Mouse (Mus musculus) neural tube, embryonic 15.5 days (tissue): ENCODE measurements around the gene Elovl1. TPM values are rescaled to one million over a fixed set of nuclear protein-coding genes. Genes with fewer than 3 reads are reported as not detected.
A peak's percentile ranks its signal among the peaks of the same experiment; 100 is the strongest.

Source experiments
- ATAC-seq: fragments of 200-750 bp; cut with Nextera tagmentation; 2 replicates; pipeline ENCODE4 v1.8.0; 2017; ENCODE audit warnings: mild to moderate bottlenecking, moderate TSS enrichment, moderate library complexity; ENCODE audit not compliant: low FRiP score
- H3K27ac ChIP-seq: fragments of 300-500 bp; sonication (generic); replicated peaks from 2 replicates; pipeline ENCODE4 v1.5.1; 2015; ENCODE audit warnings: mild to moderate bottlenecking, inconsistent platforms
- H3K27me3 ChIP-seq: fragments of 300-500 bp; sonication (generic); replicated peaks from 2 replicates; pipeline ENCODE4 v1.6.1; 2015; ENCODE audit warnings: inconsistent platforms
- H3K36me3 ChIP-seq: fragments of 300-500 bp; sonication (generic); 2 replicates; pipeline ENCODE4 v1.6.1; 2015; ENCODE audit warnings: inconsistent platforms
- H3K4me1 ChIP-seq: fragments of 300-500 bp; sonication (generic); 2 replicates; pipeline ENCODE4 v1.6.1; 2015; ENCODE audit warnings: inconsistent platforms
- H3K4me2 ChIP-seq: fragments of 300-500 bp; sonication (generic); 2 replicates; pipeline ENCODE4 v1.6.1; 2015; ENCODE audit warnings: inconsistent platforms, mild to moderate bottlenecking, moderate library complexity
- H3K4me3 ChIP-seq: fragments of 300-500 bp; sonication (generic); replicated peaks from 2 replicates; pipeline ENCODE4 v1.5.1; 2015; ENCODE audit warnings: mild to moderate bottlenecking, inconsistent platforms
- H3K9ac ChIP-seq: fragments of 300-500 bp; sonication (generic); replicated peaks from 2 replicates; pipeline ENCODE4 v1.6.1; 2015; ENCODE audit warnings: mild to moderate bottlenecking, inconsistent platforms
- H3K9me3 ChIP-seq: fragments of 300-500 bp; sonication (generic); replicated peaks from 2 replicates; pipeline ENCODE4 v1.6.1; 2016; ENCODE audit warnings: inconsistent platforms
- WGBS: fragments of 180-500 bp; shearing (Covaris S2); methylation state at CpG from one replicate; pipeline ENCODE4 v1.1.7; 2015; ENCODE audit warnings: mixed read lengths; 5-methylcytosine and 5-hydroxymethylcytosine counted together
- polyA plus RNA-seq: library from polyadenylated mRNA; unstranded; fragments of >200 nt; fragmentation: Nextera tagmentation; extraction: Ambion mirVana; gene quantifications from 2 replicates; pipeline ENCODE4 v1.2.1, GENCODE M21; 2015

Gene Elovl1
- polyA plus RNA-seq: 31.2 and 49.2 TPM in 2 replicates

DNA sequence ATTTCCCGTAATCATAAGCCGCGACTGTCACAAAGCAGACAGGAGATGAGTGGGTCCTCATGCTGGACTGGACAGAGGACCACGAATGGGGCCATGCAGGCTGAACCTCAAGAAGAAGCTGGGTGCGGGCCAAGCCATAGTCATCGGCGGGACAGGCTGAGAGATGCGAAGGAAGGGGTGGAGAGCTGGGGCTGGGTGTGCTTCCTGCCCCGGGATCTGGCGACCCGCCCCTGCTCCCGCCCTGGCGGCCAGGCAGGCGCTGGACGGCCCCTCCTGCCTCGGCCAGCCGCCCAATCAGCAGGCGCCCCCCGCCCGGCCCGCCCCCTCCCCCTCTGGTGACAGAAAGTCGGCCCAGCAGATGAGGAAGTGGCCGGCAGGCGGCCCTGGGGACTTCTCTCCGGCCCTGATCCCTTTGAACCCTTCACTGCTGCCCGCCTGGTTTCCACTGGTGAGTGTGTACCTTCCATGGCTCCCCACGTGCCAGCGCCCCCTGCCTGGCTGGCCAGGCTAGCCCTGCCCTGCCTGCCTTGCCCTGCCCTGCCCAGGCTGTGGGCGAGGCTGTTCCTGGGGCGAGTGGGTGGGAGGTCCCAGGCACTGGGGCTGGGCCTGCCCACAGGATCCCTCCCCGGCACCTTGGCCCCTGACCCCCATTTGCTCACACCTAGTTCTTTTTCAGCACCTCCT lies at the start of gene Elovl1:
Gene Elovl1 (plus strand): TSS at position 326 of the 684 bp plus-strand sequence.
- H3K4me1 ChIP-seq: peaks cover 27% of the 10 kb centered on the region
- no peaks in the 10 kb centered on the region for H3K27me3 ChIP-seq
- H3K27ac ChIP-seq: peak within 1 kb of the TSS; percentile 72
- peak within 1 kb of the TSS; percentile 49 for H3K4me3 ChIP-seq
- ATAC-seq: peak; percentile 90
- H3K9ac ChIP-seq: peak within 1 kb of the TSS; percentile 53
- WGBS: 0% methylated on average over 26 of the region's 31 CpGs
- H3K4me2 ChIP-seq: peak within 1 kb of the TSS; percentile 72
- H3K9me3 ChIP-seq: no peaks in the 10 kb centered on the region
- peaks cover 29% of the 10 kb centered on the region for H3K36me3 ChIP-seq

DNA sequence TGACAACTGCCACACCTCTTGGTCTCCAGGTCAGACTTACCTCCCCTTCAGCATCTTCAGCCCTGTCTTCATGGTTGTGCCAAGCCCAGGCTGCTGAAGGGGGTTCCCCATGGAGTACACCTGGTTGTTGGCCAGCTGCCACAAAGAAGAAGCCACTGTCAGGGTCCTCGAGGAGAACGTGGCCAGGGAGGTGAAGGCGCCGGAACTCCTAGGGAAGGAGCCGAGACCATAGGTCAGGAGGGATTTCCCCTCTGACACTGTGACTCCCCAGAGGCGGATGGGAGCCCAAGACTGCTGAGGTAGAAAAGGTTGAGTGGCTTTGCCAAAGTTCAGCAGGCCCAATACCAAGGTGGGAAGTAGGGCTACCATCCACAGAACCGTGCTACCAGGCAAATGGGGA lies 44.6 kb upstream of the Elovl1 start:
- Histone ChIP-seq H3K9me3 (no peaks in the 10 kb centered on the region), H3K4me1 (no peaks in the 10 kb centered on the region), H3K4me3 (no peak overlapping the region), H3K27me3 (no peaks in the 10 kb centered on the region), H3K36me3 (peaks cover 95% of the 10 kb centered on the region), H3K27ac (no peak overlapping the region), H3K9ac (no peak overlapping the region), H3K4me2 (no peak overlapping the region)
- 90% methylated on average over 7 of the region's 7 CpGs for WGBS
- no peak for ATAC-seq

DNA sequence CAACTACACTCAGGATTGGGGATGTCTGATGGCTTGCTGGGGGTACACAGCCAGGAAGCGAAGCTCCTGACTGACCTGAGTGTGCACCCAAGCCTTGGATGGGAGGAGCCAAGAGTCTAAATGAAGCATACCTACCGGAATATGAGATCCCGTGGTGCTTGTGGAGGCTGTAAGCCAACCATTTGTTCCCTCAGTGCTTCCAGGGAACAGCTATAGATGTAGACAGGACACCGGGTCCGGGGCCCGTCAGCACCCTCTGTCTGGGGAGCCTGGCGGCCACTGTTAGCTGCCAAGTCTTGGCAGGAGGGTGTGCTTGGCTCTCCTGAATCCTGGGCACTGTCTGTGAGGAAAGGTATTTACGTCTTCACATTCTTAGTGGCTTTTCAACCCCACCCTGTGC lies 40.6 kb upstream of the Elovl1 start:
- Histone ChIP-seq H3K4me3 (no peak overlapping the region), H3K4me2 (no peak overlapping the region), H3K36me3 (peaks cover 99% of the 10 kb centered on the region), H3K27ac (no peak overlapping the region), H3K9ac (no peak overlapping the region), H3K9me3 (no peaks in the 10 kb centered on the region), H3K27me3 (no peaks in the 10 kb centered on the region), H3K4me1 (no peaks in the 10 kb centered on the region)
- no peak for ATAC-seq
- 95% methylated on average over 8 of the region's 8 CpGs for WGBS

DNA sequence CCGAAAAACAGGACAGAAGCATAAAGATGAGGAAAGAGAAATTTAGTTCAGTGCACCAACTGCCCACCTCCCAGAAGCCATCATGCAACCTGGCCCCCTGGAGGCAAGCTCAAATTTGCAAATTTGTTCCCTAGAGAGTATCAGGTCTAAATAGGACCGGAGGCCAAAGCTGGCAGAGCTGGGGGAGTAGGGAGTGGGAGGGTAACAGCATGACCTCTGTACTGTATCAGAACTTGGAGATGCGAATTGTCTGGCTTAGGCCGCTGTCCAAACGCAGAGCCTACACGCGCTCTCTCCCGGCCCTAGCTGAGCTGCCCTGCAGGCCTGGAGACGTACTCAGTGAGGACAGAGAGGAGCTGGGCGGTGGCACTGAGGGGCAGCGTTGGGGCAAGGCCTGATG lies 37.7 kb upstream of the Elovl1 start:
- no peaks in the 10 kb centered on the region for H3K27me3 ChIP-seq
- no peak overlapping the region for H3K4me3 ChIP-seq
- H3K36me3 ChIP-seq: peaks cover 99% of the 10 kb centered on the region
- H3K9me3 ChIP-seq: no peaks in the 10 kb centered on the region
- no peak overlapping the region for H3K9ac ChIP-seq
- H3K27ac ChIP-seq: no peak overlapping the region
- ATAC-seq: no peak
- whole genome bisulfite sequencing: 97% methylated on average over 11 of the region's 11 CpGs
- H3K4me2 ChIP-seq: no peak overlapping the region
- no peaks in the 10 kb centered on the region for H3K4me1 ChIP-seq

DNA sequence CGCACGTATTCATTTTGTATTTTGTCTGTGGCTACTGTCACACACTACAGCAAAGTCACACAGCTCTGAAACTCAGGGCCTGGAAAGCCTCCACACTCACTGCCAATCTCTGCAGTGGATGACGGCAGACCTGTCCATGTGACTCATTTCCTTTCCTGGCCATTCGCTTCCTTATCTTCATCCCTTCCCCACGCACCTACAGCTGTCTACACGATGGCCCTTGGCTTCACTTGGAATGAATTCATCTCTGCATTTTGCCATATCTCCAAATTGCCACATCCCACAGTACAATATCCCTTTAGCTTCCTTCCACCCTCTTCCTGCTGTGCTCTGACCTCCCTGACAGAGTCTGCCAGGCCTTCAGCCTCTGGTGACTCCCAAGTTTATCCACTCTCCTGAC lies 33.4 kb upstream of the Elovl1 start:
- no peaks in the 10 kb centered on the region for H3K4me1 ChIP-seq
- no peaks in the 10 kb centered on the region for H3K9me3 ChIP-seq
- no peak overlapping the region for H3K9ac ChIP-seq
- no peak overlapping the region for H3K27ac ChIP-seq
- peaks cover 98% of the 10 kb centered on the region for H3K36me3 ChIP-seq
- 96% methylated on average over 6 of the region's 6 CpGs for WGBS
- H3K27me3 ChIP-seq: no peaks in the 10 kb centered on the region
- ATAC-seq: no peak
- no peak overlapping the region for H3K4me2 ChIP-seq
- no peak overlapping the region for H3K4me3 ChIP-seq

DNA sequence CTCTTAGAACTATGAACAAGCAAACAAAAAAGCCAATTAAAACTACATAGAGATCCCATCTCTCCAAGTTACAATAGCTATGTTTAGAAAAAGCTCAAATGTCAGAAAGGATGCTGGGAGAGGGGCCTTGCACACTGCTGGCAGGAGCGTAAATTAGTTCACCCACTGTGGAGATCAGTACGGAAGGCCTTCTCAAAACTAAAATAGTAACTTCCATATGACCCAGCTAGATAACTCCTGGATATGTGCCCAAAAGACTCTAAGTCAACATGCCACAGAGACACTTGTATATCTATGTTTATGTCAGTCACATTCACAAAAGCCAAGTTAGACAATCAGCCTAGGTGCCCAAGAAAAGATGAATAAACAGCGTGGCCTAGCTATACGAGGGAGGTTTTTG lies 32.6 kb upstream of the Elovl1 start:
- Histone ChIP-seq H3K9me3 (no peaks in the 10 kb centered on the region), H3K36me3 (peaks cover 97% of the 10 kb centered on the region), H3K4me3 (no peak overlapping the region), H3K4me1 (no peaks in the 10 kb centered on the region), H3K4me2 (no peak overlapping the region), H3K9ac (no peak overlapping the region), H3K27me3 (no peaks in the 10 kb centered on the region), H3K27ac (no peak overlapping the region)
- WGBS: 88% methylated on average over 4 of the region's 4 CpGs
- ATAC-seq: no peak

DNA sequence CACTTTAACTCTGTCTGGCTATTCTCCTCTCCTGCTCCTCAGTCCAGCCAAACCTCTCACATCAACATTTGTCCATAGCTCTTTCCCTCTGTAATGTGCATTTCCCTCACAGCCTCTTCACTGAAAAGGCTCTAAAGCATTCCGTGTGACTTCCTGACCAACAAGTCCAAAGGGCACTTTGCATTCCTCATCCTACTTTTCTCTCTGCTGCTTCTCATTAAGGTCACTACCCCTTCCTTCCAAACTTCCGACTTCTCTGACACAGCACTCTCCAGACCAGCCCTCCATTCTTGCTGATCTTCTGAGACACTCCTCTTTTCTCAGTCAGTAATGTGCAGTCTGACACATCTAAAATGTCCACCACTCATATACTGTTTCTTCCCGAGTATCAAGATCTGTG lies 31.5 kb upstream of the Elovl1 start:
- ATAC-seq: no peak
- 82% methylated on average over 3 of the region's 3 CpGs for WGBS
- H3K27ac ChIP-seq: no peak overlapping the region
- H3K36me3 ChIP-seq: peaks cover 97% of the 10 kb centered on the region
- H3K27me3 ChIP-seq: no peaks in the 10 kb centered on the region
- no peaks in the 10 kb centered on the region for H3K9me3 ChIP-seq
- H3K4me2 ChIP-seq: no peak overlapping the region
- H3K9ac ChIP-seq: no peak overlapping the region
- no peak overlapping the region for H3K4me3 ChIP-seq
- H3K4me1 ChIP-seq: no peaks in the 10 kb centered on the region

DNA sequence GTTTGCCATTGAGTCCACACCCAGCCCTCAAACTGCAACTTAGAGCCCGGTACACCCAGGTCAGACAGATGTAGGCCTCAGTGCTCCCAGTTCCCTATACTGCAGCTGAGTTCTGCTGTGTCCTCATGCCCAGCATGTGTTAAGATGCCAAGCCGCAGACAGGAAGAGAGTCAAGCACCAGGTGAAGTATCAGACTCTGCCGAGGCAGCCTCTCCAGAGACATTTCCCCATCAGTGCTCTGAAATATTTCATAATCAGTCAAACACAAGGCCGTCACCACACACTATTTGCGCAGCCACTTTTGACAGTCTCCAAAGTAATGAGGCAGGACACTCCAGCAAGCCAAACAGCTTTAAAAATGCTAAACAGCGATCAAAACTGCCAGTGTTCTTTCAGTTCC lies 29.5 kb upstream of the Elovl1 start:
- WGBS: 96% methylated on average over 6 of the region's 6 CpGs
- Histone ChIP-seq H3K4me2 (no peak overlapping the region), H3K4me3 (no peak overlapping the region), H3K9me3 (no peaks in the 10 kb centered on the region), H3K27me3 (no peaks in the 10 kb centered on the region), H3K36me3 (peaks cover 96% of the 10 kb centered on the region), H3K9ac (no peak overlapping the region), H3K4me1 (no peaks in the 10 kb centered on the region), H3K27ac (no peak overlapping the region)
- ATAC-seq: no peak

DNA sequence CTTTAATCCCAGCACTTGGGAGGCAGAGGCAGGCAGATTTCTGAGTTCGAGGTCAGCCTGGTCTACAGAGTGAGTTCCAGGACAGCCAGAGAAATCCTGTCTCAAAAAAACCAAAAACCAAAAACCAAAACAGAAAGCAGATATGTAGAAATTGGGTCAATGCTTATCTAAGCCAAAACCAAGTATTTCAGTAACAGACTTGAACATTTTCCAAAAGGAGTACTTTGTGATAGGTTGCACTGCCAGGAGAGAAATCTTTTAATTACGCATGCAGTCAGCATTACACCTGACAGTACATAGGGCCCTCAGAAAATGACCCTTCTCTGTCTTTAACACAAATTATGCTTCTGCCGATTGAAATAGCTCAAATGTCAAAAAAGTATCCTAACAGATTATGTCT lies 26.5 kb upstream of the Elovl1 start:
- 91% methylated on average over 3 of the region's 3 CpGs for WGBS
- Histone ChIP-seq H3K36me3 (peaks cover 77% of the 10 kb centered on the region), H3K4me3 (no peak overlapping the region), H3K27me3 (no peaks in the 10 kb centered on the region), H3K27ac (no peak overlapping the region), H3K4me2 (no peak overlapping the region), H3K9ac (no peak overlapping the region), H3K4me1 (no peaks in the 10 kb centered on the region), H3K9me3 (no peaks in the 10 kb centered on the region)
- ATAC-seq: no peak

DNA sequence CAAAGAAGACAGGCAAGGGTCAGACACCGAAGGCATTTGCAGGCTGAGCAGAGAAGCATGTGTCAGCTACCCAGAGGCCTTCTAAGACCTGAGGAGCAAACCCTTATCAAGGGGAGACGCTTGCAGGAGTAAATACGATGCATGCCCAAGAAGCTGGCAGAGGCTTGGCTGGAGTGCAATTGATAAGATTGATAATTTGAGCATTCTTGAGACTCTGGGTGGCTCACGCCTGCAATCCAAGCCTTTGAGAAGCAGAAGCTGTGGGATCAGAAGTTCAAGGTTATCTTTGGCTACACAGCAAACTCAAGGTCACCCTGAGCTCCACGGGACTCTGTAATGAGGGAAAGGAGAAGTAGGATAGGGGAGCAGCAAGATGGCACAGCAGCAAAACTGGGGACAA lies 26.0 kb upstream of the Elovl1 start:
- no peak overlapping the region for H3K4me2 ChIP-seq
- H3K27me3 ChIP-seq: no peaks in the 10 kb centered on the region
- H3K9me3 ChIP-seq: no peaks in the 10 kb centered on the region
- no peak overlapping the region for H3K4me3 ChIP-seq
- no peak for ATAC-seq
- peaks cover 72% of the 10 kb centered on the region for H3K36me3 ChIP-seq
- 94% methylated on average over 5 of the region's 5 CpGs for WGBS
- H3K4me1 ChIP-seq: no peaks in the 10 kb centered on the region
- no peak overlapping the region for H3K27ac ChIP-seq
- no peak overlapping the region for H3K9ac ChIP-seq

DNA sequence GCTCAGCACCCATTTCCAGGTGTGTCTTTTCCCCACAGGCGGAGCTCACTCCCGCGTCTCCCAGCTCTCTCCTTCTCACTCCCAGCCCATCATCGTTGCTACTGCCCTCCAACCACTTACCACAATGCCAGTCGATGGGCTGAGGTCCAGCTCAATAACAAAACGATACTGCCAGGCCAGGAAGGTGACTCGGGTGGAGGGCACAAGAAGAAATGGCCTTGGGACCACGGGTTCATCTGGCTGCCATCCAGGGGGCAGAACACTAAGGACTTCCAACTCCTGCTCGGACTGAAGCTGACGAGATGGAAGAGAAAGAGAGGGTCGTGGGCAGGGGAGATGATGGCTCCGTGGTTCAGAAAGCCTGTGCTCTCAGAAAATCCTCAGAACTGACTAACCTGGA lies 25.2 kb upstream of the Elovl1 start:
- 93% methylated on average over 12 of the region's 12 CpGs for WGBS
- peaks cover 64% of the 10 kb centered on the region for H3K36me3 ChIP-seq
- no peaks in the 10 kb centered on the region for H3K9me3 ChIP-seq
- no peak overlapping the region for H3K27ac ChIP-seq
- H3K9ac ChIP-seq: no peak overlapping the region
- H3K4me2 ChIP-seq: no peak overlapping the region
- no peak for ATAC-seq
- peaks cover 4% of the 10 kb centered on the region for H3K4me1 ChIP-seq
- no peak overlapping the region for H3K4me3 ChIP-seq
- H3K27me3 ChIP-seq: no peaks in the 10 kb centered on the region

DNA sequence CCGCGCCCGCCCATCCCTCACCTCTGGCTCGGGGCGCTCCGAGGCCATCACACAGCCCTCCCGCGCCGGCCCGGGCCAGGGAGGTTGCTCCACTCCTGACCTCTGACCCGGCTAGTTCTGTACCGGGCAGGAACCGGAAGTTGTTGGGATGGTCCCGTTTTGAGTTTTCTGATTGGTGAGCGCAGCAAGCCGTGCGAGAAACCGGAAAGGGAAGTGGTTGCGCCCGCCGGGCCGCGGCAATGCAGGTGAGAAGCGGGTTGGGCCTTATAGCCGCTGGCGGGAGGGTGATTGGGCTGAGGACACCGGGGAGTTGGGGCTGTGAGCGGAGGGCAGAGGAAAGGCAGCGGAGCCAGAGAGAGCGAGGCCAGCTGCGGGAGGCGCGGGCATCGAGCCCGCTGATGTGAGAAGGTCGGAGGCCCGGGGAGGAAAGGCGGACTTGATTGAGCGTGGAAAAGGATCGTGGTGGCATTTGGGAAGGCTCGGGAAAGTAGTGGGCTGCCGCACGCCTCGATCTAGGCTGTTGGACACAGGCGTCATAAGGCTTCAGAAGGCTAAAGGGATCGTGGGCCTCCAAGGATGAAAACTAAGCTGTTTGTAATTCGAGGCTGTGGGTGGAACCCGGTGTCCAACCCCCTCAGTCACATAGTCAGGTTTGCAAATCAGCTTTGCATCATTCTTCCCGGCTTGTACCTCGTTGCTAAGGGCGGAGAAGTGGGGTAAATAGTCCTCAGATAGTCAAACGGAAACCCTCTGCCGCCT lies 18.6 kb upstream of the Elovl1 start, which contains the start of the genes Szt2 and Med8:
Gene Szt2 (minus strand): TSS at position 132 of the 759 bp plus-strand sequence.
Gene Med8 (plus strand): TSS at position 196 of the 759 bp plus-strand sequence.
- peak within 1 kb of the TSS; percentile 80 for H3K27ac ChIP-seq
- peak within 1 kb of the TSS; percentile 93 for H3K4me3 ChIP-seq
- H3K9ac ChIP-seq: peak within 1 kb of the TSS; percentile 89
- H3K9me3 ChIP-seq: no peaks in the 10 kb centered on the region
- H3K27me3 ChIP-seq: no peaks in the 10 kb centered on the region
- H3K36me3 ChIP-seq: peaks cover 40% of the 10 kb centered on the region
- ATAC-seq: peak; percentile 96
- peaks cover 28% of the 10 kb centered on the region for H3K4me1 ChIP-seq
- under 1% methylated on average over 53 of the region's 53 CpGs for WGBS
- peak within 1 kb of the TSS; percentile 85 for H3K4me2 ChIP-seq
